Mouse (Mus musculus) kidney, adult 2 months (tissue): Measurements from ENCODE around the gene Trim8.

Experiments used
- CTCF ChIP-seq: fragments of 200-500 bp; conservative IDR thresholded peaks from 2 replicates; pipeline ENCODE4 v1.5.1; 2011; ENCODE audit warnings: low read depth, mild to moderate bottlenecking, control low read depth, low read length, moderate library complexity, mixed read lengths; ENCODE audit not compliant: insufficient read depth, insufficient read length
- POLR2A ChIP-seq: fragments of 200-500 bp; IDR thresholded peaks from one replicate; pipeline ENCODE4 v1.6.1; 2011; ENCODE audit warnings: low read depth, low read length, control low read depth

DNA sequence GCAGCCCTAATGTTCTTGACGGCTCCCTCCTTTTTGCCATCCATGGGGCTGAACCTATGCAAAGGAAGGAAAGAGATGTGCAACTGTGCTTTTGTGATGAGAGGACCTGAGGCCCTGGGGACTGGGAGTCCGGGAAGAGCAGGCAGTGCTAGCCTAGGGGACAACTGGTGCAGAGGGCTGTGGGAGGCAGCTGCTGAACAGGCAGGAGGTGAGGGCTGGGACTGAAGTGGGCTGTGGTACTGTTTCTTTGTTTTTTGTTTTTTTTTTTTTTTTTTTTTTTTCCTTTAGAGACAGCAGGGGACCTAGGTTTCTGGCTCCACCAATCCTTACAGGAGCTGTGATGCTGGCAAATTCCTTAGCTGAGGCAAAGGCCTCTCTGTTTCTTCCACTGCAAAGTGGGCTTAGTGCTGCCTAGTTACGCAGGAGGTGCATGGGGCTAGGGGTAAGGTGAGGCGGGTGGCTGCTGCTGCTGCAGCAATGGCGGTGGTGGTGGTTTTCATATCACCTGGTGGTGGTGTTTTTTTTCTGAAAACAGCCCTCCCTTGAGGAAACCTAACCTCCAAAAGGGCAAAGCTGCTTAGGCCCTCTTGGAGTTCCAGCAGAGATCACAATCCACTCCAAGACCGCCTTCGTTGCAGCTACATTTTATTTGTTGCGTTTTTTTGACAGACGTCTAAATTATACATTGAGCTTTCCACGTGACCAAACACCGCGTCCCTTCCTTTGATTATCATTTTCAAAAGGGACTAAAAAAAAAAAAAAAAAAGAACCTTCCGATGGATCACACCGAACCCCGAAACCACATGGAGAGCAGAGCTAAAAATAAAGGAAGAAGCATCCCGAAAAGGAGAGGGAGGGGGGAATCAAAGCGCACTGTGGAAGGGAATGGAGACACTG is 26.4 kb downstream of the Trim8 start:
- no peak for TF ChIP-seq CTCF
- TF ChIP-seq POLR2A: no peak
